Mouse (Mus musculus): ENCODE measurements around the gene Abcb9. TPM values are rescaled to one million over a fixed set of nuclear protein-coding genes. Genes with fewer than 3 reads are reported as not detected.

Gene Abcb9
- polyA plus RNA-seq, 1 experiment from 2014 or later = 0.71 TPM

DNA sequence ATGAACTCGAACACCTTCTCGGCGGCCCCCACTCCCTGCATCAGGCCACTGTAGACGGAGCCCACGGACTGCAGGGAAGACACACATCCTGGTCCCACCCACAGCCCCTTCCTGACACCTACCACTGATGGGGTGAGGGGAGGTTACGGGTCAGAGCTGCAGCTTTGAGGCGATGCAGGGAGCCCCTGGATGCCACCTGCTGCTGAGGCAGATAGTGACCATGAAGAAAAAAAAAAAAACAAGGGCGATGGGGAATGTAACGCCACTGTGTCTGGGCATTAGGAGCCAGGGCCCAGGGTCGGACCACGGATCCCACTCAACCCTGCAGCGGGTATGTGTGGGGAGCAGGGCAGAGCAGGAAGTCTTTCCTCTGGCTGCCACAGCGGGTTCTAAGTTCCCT is 18.4 kb downstream of the Abcb9 start:
- WGBS = 80% methylated on average over 13 of the region's 13 CpGs
- ATAC-seq (ENCODE audit: low FRiP score) = no peak

DNA sequence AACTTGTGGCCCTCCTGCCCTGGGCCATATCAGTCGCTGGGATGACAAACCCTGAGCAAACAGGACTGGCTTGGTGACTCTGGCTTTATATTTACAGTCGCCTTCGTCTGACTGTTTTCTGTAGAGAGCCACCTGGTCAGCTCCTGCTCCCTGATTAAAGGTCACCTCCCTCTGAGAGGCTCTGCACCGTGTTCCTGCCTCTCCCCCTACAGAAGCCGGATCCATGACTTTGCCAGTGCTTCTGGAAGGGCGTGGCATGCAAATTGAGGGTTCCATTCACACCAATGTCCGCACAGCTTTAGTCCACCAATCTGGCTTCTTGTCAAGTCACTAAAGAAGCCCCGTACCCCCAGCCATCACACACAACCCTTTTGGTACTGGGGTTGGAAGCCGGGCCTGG is 19.0 kb downstream of the Abcb9 start:
- Histone ChIP-seq H3K9me3 (ENCODE audit: control insufficient read depth, low read length) (no peaks in the 10 kb centered on the region), H3K4me3 (ENCODE audit: low read depth, low read length) (no peak overlapping the region), H3K36me3 (ENCODE audit: control insufficient read depth, insufficient read depth, low read length) (no peaks in the 10 kb centered on the region), H3K9ac (ENCODE audit: low read length) (no peak overlapping the region), H3K27me3 (ENCODE audit: control insufficient read depth, insufficient read depth, low read length) (no peaks in the 10 kb centered on the region), H3K4me2 (no peak overlapping the region), H3K4me1 (ENCODE audit: control insufficient read depth, insufficient read depth, low read length) (peaks cover 4% of the 10 kb centered on the region), H3K27ac (ENCODE audit: low read depth, low read length) (no peak overlapping the region)
- WGBS = 63% methylated on average over 9 of the region's 9 CpGs
- no peak for ATAC-seq (ENCODE audit: low FRiP score)
- no peak for DNase-seq (ENCODE audit: low spot score, missing footprints)

More for the DNA sequence above, 18.4 kb downstream of the Abcb9 start:
- no peak overlapping the region for H3K4me3 ChIP-seq (ENCODE audit: low read depth, low read length)
- no peaks in the 10 kb centered on the region for H3K9me3 ChIP-seq (ENCODE audit: control insufficient read depth, low read length)
- H3K4me2 ChIP-seq = no peak overlapping the region
- no peaks in the 10 kb centered on the region for H3K36me3 ChIP-seq (ENCODE audit: control insufficient read depth, insufficient read depth, low read length)
- DNase-seq (ENCODE audit: low spot score, missing footprints) = peak; percentile 35
- peaks cover 4% of the 10 kb centered on the region; the same call in 1 of the 2 replicates for H3K4me1 ChIP-seq (ENCODE audit: control insufficient read depth, insufficient read depth, low read length)
- no peak overlapping the region for H3K27ac ChIP-seq (ENCODE audit: low read depth, low read length)
- H3K9ac ChIP-seq (ENCODE audit: low read length) = no peak overlapping the region
- no peaks in the 10 kb centered on the region for H3K27me3 ChIP-seq (ENCODE audit: control insufficient read depth, insufficient read depth, low read length)

DNA sequence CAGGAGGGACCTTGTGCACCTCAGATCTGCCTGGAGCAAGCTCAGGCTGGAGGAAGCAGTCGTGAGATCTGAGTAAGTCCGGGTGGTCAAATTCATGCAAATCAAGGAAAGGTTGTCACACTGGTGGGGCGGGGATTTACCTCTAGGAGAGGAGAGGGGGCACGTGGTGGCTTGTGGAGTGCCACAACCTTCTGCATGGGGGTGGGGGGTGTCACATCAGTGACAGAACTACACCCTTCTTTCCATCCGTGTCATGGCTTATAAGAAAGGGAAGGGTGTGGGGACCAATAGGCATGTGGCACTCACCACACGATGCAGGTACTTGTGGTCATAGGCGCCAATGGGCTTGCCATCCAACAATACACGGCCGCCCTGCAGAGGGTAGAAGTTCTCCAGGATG is 19.9 kb downstream of the Abcb9 start:
- H3K27me3 ChIP-seq (ENCODE audit: control insufficient read depth, insufficient read depth, low read length) = no peaks in the 10 kb centered on the region
- no peak for DNase-seq (ENCODE audit: low spot score, missing footprints)
- ATAC-seq (ENCODE audit: low FRiP score) = no peak
- no peak overlapping the region for H3K4me2 ChIP-seq
- WGBS = 71% methylated on average over 9 of the region's 9 CpGs
- H3K4me3 ChIP-seq (ENCODE audit: low read depth, low read length) = no peak overlapping the region
- peaks cover 4% of the 10 kb centered on the region for H3K4me1 ChIP-seq (ENCODE audit: control insufficient read depth, insufficient read depth, low read length)
- no peaks in the 10 kb centered on the region for H3K9me3 ChIP-seq (ENCODE audit: control insufficient read depth, low read length)
- no peak overlapping the region for H3K27ac ChIP-seq (ENCODE audit: low read depth, low read length)
- H3K9ac ChIP-seq (ENCODE audit: low read length) = no peak overlapping the region
- H3K36me3 ChIP-seq (ENCODE audit: control insufficient read depth, insufficient read depth, low read length) = no peaks in the 10 kb centered on the region

DNA sequence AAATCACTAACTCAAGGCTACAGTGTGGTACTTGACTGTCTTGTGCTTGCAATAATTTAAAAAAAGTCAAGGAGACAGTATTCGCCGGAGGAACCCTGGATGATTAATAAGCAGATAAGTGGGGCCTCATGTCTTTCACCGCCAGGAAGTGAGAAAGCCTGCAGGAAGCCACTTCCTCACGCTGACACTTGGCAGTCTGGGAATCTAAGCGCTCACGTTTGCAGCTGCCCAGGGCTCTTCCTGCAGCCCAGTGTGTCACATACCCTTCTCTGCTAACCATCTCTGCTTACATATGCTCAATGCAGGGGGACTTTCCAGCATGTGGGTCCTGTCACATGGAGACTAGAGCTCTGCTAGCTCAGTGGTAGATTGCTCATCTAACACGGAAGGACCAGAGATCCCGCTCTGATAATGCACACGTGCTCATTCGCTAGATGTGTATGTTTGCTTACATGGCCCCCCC is 20.7 kb downstream of the Abcb9 start:
- Histone ChIP-seq H3K9me3 (ENCODE audit: control insufficient read depth, low read length) (no peaks in the 10 kb centered on the region), H3K36me3 (ENCODE audit: control insufficient read depth, insufficient read depth, low read length) (no peaks in the 10 kb centered on the region), H3K9ac (ENCODE audit: low read length) (no peak overlapping the region), H3K27me3 (ENCODE audit: control insufficient read depth, insufficient read depth, low read length) (no peaks in the 10 kb centered on the region), H3K4me2 (no peak overlapping the region), H3K27ac (ENCODE audit: low read depth, low read length) (no peak overlapping the region), H3K4me3 (ENCODE audit: low read depth, low read length) (no peak overlapping the region), H3K4me1 (ENCODE audit: control insufficient read depth, insufficient read depth, low read length) (peaks cover 4% of the 10 kb centered on the region)
- DNase-seq (ENCODE audit: low spot score, missing footprints) (no peak), ATAC-seq (ENCODE audit: low FRiP score) (no peak)
- 71% methylated on average over 10 of the region's 10 CpGs for WGBS

DNA sequence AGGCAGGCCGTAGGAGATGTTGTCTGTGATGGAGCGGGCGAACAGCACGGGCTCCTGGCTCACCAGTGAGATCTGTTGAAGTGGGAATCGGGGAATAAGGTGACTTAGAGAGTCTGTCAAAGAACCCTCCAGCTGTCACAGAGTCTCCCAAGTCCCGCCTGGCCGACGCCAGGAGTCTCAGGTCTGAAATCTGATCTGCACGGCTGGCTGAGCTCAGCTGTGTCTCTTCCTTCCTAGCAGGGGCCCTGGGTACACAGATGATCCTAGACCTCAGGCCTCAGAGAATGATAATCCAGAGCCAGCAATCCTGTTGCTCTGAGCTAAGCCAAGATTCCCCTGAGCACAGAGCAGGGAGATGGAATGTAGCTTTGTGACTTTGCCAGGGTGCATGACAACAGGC is 21.9 kb downstream of the Abcb9 start:
- Histone ChIP-seq H3K4me1 (ENCODE audit: control insufficient read depth, insufficient read depth, low read length) (peaks cover 2% of the 10 kb centered on the region; the same call in 1 of the 2 replicates), H3K9me3 (ENCODE audit: control insufficient read depth, low read length) (no peaks in the 10 kb centered on the region), H3K4me3 (ENCODE audit: low read depth, low read length) (no peak overlapping the region), H3K36me3 (ENCODE audit: control insufficient read depth, insufficient read depth, low read length) (no peaks in the 10 kb centered on the region), H3K27me3 (ENCODE audit: control insufficient read depth, insufficient read depth, low read length) (no peaks in the 10 kb centered on the region), H3K27ac (ENCODE audit: low read depth, low read length) (no peak overlapping the region), H3K4me2 (no peak overlapping the region), H3K9ac (ENCODE audit: low read length) (no peak overlapping the region)
- DNase-seq (ENCODE audit: low spot score, missing footprints) (no peak), ATAC-seq (ENCODE audit: low FRiP score) (no peak)
- WGBS = 50% methylated on average over 9 of the region's 9 CpGs

DNA sequence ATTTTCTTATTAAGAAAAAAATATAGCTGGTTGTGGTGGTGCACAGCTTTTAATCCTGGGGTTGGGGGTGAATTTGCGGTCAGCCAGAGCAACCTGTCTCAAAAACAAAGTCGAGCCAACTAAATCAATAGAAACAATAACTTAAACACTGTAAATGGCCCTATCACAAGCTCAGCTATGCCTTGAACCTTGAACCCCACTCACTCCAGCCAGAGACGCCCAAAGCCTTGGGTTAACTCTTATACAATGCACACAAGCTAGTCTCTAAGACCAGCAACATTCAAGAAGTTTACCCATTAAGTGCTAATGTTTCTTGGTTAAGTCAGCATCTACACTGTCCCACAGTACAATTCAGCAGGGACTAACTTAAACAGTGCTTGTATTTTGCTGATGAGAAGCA is 25.9 kb downstream of the Abcb9 start:
- Histone ChIP-seq H3K27ac (ENCODE audit: low read depth, low read length) (no peak overlapping the region), H3K9me3 (ENCODE audit: control insufficient read depth, low read length) (no peaks in the 10 kb centered on the region), H3K36me3 (ENCODE audit: control insufficient read depth, insufficient read depth, low read length) (no peaks in the 10 kb centered on the region), H3K27me3 (ENCODE audit: control insufficient read depth, insufficient read depth, low read length) (no peaks in the 10 kb centered on the region), H3K9ac (ENCODE audit: low read length) (no peak overlapping the region), H3K4me3 (ENCODE audit: low read depth, low read length) (no peak overlapping the region), H3K4me2 (no peak overlapping the region), H3K4me1 (ENCODE audit: control insufficient read depth, insufficient read depth, low read length) (no peaks in the 10 kb centered on the region; the same call in 1 of the 2 replicates)
- DNase-seq (ENCODE audit: low spot score, missing footprints) (no peak), ATAC-seq (ENCODE audit: low FRiP score) (no peak)
- WGBS = 83% methylated on average over 3 of the region's 3 CpGs

DNA sequence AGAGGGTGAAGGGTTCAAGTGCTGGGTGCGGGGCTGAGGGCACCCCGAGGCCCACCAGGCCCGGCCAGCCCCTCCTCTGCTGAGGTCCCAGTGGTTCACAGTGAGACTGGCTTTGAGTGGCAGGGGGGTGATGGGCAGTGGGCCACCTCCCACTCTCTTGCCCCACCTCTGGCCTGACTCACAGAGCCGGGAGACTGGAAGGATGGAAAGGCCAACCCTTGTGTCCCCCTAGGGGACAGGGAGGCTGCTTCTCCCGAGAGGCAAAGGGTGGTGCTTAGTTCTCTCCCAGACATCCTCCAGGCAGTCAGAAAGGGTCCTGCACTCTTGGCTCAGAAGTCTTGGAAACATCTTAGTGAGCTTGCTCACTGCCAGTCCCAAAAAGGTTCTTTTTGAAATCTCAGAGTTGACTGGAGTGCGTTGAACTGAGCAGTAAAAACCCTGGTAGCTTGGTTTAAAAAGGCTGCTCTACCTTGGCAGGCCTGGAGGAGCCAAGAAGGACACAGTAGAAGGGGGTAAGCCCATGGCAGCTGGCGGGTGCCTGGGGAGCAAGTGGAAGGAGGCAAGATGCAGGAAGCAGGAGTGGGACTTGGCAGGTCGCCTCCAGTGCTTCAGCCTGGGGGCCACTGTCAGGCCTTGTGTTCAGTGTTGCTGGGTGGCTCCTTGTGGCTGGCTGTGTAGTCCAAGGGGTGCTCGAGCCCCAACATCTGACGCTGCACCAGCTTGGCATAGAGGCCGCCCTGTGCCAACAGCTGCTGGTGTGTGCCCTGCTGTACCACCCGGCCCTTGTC is 33.4 kb downstream of the Abcb9 start:
- H3K4me3 ChIP-seq (ENCODE audit: low read depth, low read length) = no peak overlapping the region
- ATAC-seq (ENCODE audit: low FRiP score) (no peak), DNase-seq (ENCODE audit: low spot score, missing footprints) (no peak)
- H3K27me3 ChIP-seq (ENCODE audit: control insufficient read depth, insufficient read depth, low read length) = no peaks in the 10 kb centered on the region
- H3K27ac ChIP-seq (ENCODE audit: low read depth, low read length) = no peak overlapping the region
- H3K4me2 ChIP-seq = no peak overlapping the region
- no peak overlapping the region for H3K9ac ChIP-seq (ENCODE audit: low read length)
- no peaks in the 10 kb centered on the region for H3K36me3 ChIP-seq (ENCODE audit: control insufficient read depth, insufficient read depth, low read length)
- no peaks in the 10 kb centered on the region for H3K4me1 ChIP-seq (ENCODE audit: control insufficient read depth, insufficient read depth, low read length)
- WGBS = 77% methylated on average over 12 of the region's 12 CpGs
- no peaks in the 10 kb centered on the region for H3K9me3 ChIP-seq (ENCODE audit: control insufficient read depth, low read length)

DNA sequence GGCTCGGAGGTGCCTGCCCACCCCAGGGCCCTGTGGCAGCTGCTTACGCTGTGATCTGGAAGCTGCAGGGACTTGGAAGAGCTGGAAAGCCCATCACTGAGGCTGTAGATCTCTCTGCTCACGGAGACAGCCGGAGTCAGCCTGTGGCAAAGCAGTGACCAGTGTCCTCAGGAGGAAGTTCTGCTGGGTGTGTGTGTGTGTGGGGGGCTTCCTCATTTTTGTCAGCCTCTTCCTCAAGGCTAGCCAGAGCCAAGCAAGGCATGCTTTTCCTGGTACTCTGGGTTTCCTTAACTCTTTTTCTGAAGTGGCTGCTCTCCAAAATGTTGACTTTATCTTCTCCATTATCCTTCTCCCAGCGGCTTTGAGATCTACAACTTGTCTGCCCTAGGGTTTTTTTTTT is 35.9 kb downstream of the Abcb9 start:
- Histone ChIP-seq H3K36me3 (ENCODE audit: control insufficient read depth, insufficient read depth, low read length) (no peaks in the 10 kb centered on the region; the same call in 1 of the 2 replicates), H3K4me1 (ENCODE audit: control insufficient read depth, insufficient read depth, low read length) (no peaks in the 10 kb centered on the region), H3K4me2 (no peak overlapping the region), H3K27ac (ENCODE audit: low read depth, low read length) (no peak overlapping the region), H3K9me3 (ENCODE audit: control insufficient read depth, low read length) (peaks cover 3% of the 10 kb centered on the region; the same call in 1 of the 2 replicates), H3K4me3 (ENCODE audit: low read depth, low read length) (no peak overlapping the region), H3K27me3 (ENCODE audit: control insufficient read depth, insufficient read depth, low read length) (no peaks in the 10 kb centered on the region), H3K9ac (ENCODE audit: low read length) (no peak overlapping the region)
- no peak for ATAC-seq (ENCODE audit: low FRiP score)
- DNase-seq (ENCODE audit: low spot score, missing footprints) = no peak
- WGBS = 73% methylated on average over 5 of the region's 5 CpGs

DNA sequence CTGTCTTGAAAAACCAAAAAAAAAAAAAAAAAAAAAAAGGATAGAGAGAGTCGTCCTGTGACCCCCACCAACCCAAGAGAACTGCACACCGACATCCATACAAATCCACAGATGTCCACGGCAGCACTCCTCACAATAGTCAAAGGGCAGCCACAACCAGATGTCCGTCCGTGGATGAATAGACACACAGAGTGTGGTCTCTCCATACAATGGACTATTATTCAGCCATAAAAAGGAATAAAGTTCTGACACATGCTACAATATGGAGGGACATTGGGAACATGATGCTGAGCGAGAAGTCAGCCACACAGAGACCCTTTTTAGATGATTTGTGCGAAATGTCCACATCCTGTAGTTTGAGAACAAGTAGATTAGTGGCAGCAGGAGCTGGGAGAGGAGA is 36.8 kb downstream of the Abcb9 start:
- Histone ChIP-seq H3K4me3 (ENCODE audit: low read depth, low read length) (no peak overlapping the region), H3K27ac (ENCODE audit: low read depth, low read length) (no peak overlapping the region), H3K4me1 (ENCODE audit: control insufficient read depth, insufficient read depth, low read length) (no peaks in the 10 kb centered on the region), H3K27me3 (ENCODE audit: control insufficient read depth, insufficient read depth, low read length) (no peaks in the 10 kb centered on the region), H3K4me2 (no peak overlapping the region), H3K36me3 (ENCODE audit: control insufficient read depth, insufficient read depth, low read length) (no peaks in the 10 kb centered on the region; the same call in 1 of the 2 replicates), H3K9ac (ENCODE audit: low read length) (no peak overlapping the region), H3K9me3 (ENCODE audit: control insufficient read depth, low read length) (peaks cover 3% of the 10 kb centered on the region; the same call in 1 of the 2 replicates)
- 66% methylated on average over 7 of the region's 7 CpGs for WGBS
- ATAC-seq (ENCODE audit: low FRiP score) = no peak
- DNase-seq (ENCODE audit: low spot score, missing footprints) = no peak
